Mouse (Mus musculus): ENCODE results near the gene Hjurp.

GRCm38 (mm10) chr1:88260604-88261377, 16.6 kb downstream of the Hjurp start:
- TF ChIP-seq CTCF (IDR thresholded peaks at IDR 0.05; ENCODE audit: low read depth) (no peak), EP300 (IDR thresholded peaks at IDR 0.05; ENCODE audit: low read depth) (no peak)
